Mouse (Mus musculus): Measurements from ENCODE around the gene P2ry6.

The P2ry6 gene

GRCm38 (mm10) chr7:100937481-100937880 is 37.0 kb downstream of the P2ry6 start:
- no peak for DNase-seq

- no peak for DNase-seq
These were observed 40.9 kb downstream of the P2ry6 start for GRCm38 (mm10) chr7:100933520-100933919.

GRCm38 (mm10) chr7:100932481-100933007 is 41.9 kb downstream of the P2ry6 start:
- peak; percentile 96 for DNase-seq

GRCm38 (mm10) chr7:100931926-100932480 is 42.4 kb downstream of the P2ry6 start, which contains the start of gene Arhgef17:
Arhgef17 (minus strand) TSS chr7:100932107.
- DNase-seq: peak; percentile 90

GRCm38 (mm10) chr7:100931316-100931925 is 43.0 kb downstream of the P2ry6 start:
- DNase-seq: peak; percentile 58

- peak; percentile 84 for DNase-seq
These were observed 43.7 kb downstream of the P2ry6 start for GRCm38 (mm10) chr7:100930619-100931315.

- DNase-seq: no peak
These were observed 44.7 kb downstream of the P2ry6 start for GRCm38 (mm10) chr7:100929639-100930303.

GRCm38 (mm10) chr7:100928456-100928855 is 46.0 kb downstream of the P2ry6 start:
- no peak for DNase-seq

GRCm38 (mm10) chr7:100927287-100928000 is 47.0 kb downstream of the P2ry6 start:
- no peak for DNase-seq

GRCm38 (mm10) chr7:100926311-100926923 is 48.0 kb downstream of the P2ry6 start:
- DNase-seq: no peak

GRCm38 (mm10) chr7:100924674-100925445 is 49.6 kb downstream of the P2ry6 start:
- no peak for DNase-seq

- no peak for DNase-seq
These were observed 50.2 kb downstream of the P2ry6 start for GRCm38 (mm10) chr7:100924200-100924599.

- no peak for DNase-seq
These were observed 51.5 kb downstream of the P2ry6 start for GRCm38 (mm10) chr7:100922907-100923306.

GRCm38 (mm10) chr7:100921289-100921688 is 53.2 kb downstream of the P2ry6 start:
- DNase-seq: no peak

GRCm38 (mm10) chr7:100919809-100920107 is 54.7 kb downstream of the P2ry6 start:
- DNase-seq: peak; percentile 79

GRCm38 (mm10) chr7:100919006-100919808 is 55.2 kb downstream of the P2ry6 start:
- no peak for DNase-seq

- peak; percentile 33 for DNase-seq
These were observed 56.3 kb downstream of the P2ry6 start for GRCm38 (mm10) chr7:100918176-100918575.

- DNase-seq: peak; percentile 32
These were observed 56.7 kb downstream of the P2ry6 start for GRCm38 (mm10) chr7:100917751-100918150.

GRCm38 (mm10) chr7:100916526-100916925 is 57.9 kb downstream of the P2ry6 start:
- no peak for DNase-seq

GRCm38 (mm10) chr7:100915204-100915603 is 59.2 kb downstream of the P2ry6 start:
- DNase-seq: no peak

GRCm38 (mm10) chr7:100911791-100912190 is 62.7 kb downstream of the P2ry6 start:
- peak; percentile 28 for DNase-seq
